Mouse (Mus musculus) gastrocnemius, postnatal 14 days (tissue): ENCODE measurements around the gene Gm47189. TPM values are rescaled to one million over a fixed set of nuclear protein-coding genes. Genes with fewer than 3 reads are reported as not detected.
"Not testable (repeated sequence)": the region's sequence is repeated elsewhere in the genome, so short reads cannot be mapped to it uniquely, and the experiment has no call there.

Experiments
- DNase-seq: peaks from one replicate; pipeline ENCODE4 v3.0.0; 2021; ENCODE audit warnings: mixed read lengths
- intact Hi-C: fragments of 180-260 bp; cut with DNase I; formaldehyde crosslinking; loops from one replicate; pipeline ENCODE4 v1.15.1; 2025; ENCODE audit warnings: low total_unique reads
- long read RNA-seq, 2 experiments: library from polyadenylated mRNA; stranded (forward); transcript quantifications; one replicate each; pipeline ENCODE4 v2.0.0; 2021
- total RNA-seq, 2 experiments: library from RNA; stranded (reverse); gene quantifications; 2 replicates each; pipeline ENCODE4 v1.2.3; 2021

Gm47189 gene
- not detected for total RNA-seq
- long read RNA-seq, experiment 1: 0 reads
- long read RNA-seq, experiment 2: 0 reads

GRCm38 (mm10) chr14:41772341-41772740 is at the start of gene Gm47189:
Gene Gm47189 (minus strand): TSS chr14:41772441.
- DNase-seq: not testable (repeated sequence)

GRCm38 (mm10) chr14:41755931-41756330 is 16.3 kb downstream of the Gm47189 start:
- peak; percentile 0 for DNase-seq

More at GRCm38 (mm10) chr14:41772341-41772740, at the start of gene Gm47189:
- intact Hi-C loops: not testable (repeated sequence)

GRCm38 (mm10) chr14:41750514-41750913 is 21.7 kb downstream of the Gm47189 start, which contains the start of gene Gm7929:
Gene Gm7929 (minus strand): TSS chr14:41750614.
- DNase-seq, intact Hi-C loops: not testable (repeated sequence)

More at GRCm38 (mm10) chr14:41755931-41756330, 16.3 kb downstream of the Gm47189 start:
- intact Hi-C loops: not testable (repeated sequence)

- DNase-seq, intact Hi-C loops: not testable (repeated sequence)
Observed at GRCm38 (mm10) chr14:41723437-41723836, 48.8 kb downstream of the Gm47189 start.

- intact Hi-C loops: not testable (repeated sequence)
- DNase-seq: peak; percentile 1
Observed at GRCm38 (mm10) chr14:41717180-41717579, 55.1 kb downstream of the Gm47189 start.

Other genes starting within 250 kb of the Gm47189 start
- gene Gm7970, start 216.9 kb downstream of the Gm47189 start, total RNA-seq: not detected
- not detected for gene 1700049E17Rik2, start 199.2 kb downstream of the Gm47189 start, total RNA-seq
- not detected for gene Gm3072, start 147.8 kb downstream of the Gm47189 start, total RNA-seq
- gene Gm3676, start 126.0 kb downstream of the Gm47189 start, total RNA-seq: not detected
- gene Gm8068, start 70.6 kb downstream of the Gm47189 start, total RNA-seq: not detected
- gene Gm7929, start 21.8 kb downstream of the Gm47189 start, total RNA-seq: not detected
- not detected for gene Gm7980, start 134.8 kb upstream of the Gm47189 start, total RNA-seq
- not detected for gene 1700049E17Rik1, start 152.5 kb upstream of the Gm47189 start, total RNA-seq
- not detected for gene 1700024B05Rik, start 171.6 kb upstream of the Gm47189 start, total RNA-seq
- not detected for gene Gm6401, start 195.5 kb upstream of the Gm47189 start, total RNA-seq
- not detected for gene Gm3543, start 210.9 kb upstream of the Gm47189 start, total RNA-seq